Mouse (Mus musculus): ENCODE measurements at regions not wholly inside any gene's neighbourhood (a gene's known extent, or its start where the extent isn't known, plus 50 kb on each side); places are given as distances from the start of the nearest gene placed in this dataset.

DNA sequence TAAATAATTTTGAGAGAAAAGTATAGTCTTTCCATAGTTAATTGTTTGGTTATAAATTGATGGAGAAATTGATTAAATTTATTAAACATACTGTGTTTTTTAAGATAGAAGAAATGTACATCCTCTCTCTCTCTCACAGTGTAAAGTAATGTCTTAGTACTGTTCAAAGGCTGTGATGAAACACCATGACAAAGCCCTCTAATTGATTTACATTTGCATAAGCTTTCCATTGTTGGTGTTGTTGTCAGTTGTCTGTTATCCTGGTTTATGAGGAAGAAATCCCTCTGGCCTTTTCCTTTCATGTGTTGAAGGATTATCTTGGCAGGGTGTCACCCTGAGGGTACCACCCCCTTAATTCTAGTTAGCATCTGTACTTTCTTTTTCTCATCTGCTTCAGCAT is 207.2 kb upstream of the Dmd start:
- DNase-seq (ENCODE audit: extremely low spot score in 1 of 2, low spot score in 1 of 2) = no peak

- DNase-seq (ENCODE audit: extremely low spot score in 1 of 2, low spot score in 1 of 2) = no peak
Observed at GRCm38 (mm10) chrX:82764204-82764603, 184.5 kb upstream of the Dmd start.

GRCm38 (mm10) chrX:82809171-82809570 is 139.5 kb upstream of the Dmd start:
- DNase-seq (ENCODE audit: extremely low spot score in 1 of 2, low spot score in 1 of 2) = no peak

- DNase-seq (ENCODE audit: extremely low spot score in 1 of 2, low spot score in 1 of 2) = peak in 1 of 2 experiments; percentile 41
Observed at GRCm38 (mm10) chrX:82814618-82815017, 134.1 kb upstream of the Dmd start.

GRCm38 (mm10) chrX:82817045-82817444 is 131.6 kb upstream of the Dmd start:
- DNase-seq (ENCODE audit: extremely low spot score in 1 of 2, low spot score in 1 of 2) = peak in 1 of 2 experiments; percentile 59

GRCm38 (mm10) chrX:82823606-82824005 is 125.1 kb upstream of the Dmd start:
- no peak for DNase-seq (ENCODE audit: extremely low spot score in 1 of 2, low spot score in 1 of 2)

DNA sequence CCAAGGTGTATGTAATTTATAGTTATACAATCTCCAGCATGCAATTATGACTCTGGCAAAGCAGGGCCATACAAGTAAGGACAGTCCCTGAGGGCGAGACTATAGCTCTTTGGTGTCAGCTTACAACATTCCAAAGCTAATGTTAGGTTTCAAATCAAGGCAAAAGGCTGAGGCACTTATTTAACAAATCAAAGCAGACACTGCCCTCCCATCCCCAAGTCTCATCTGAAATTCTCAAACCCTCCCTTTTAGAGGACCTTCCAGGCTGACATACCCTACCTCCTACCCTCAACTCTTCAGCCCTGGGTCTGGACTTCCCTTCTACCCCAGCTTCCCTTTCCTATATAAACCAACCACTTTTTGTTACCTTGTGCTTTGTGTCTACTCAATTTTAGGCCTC is 82.6 kb upstream of the Dmd start:
- DNase-seq (ENCODE audit: extremely low spot score in 1 of 2, low spot score in 1 of 2) = no peak
